Mouse (Mus musculus): ENCODE results near the gene Nectin2.

Gene Nectin2

DNA sequence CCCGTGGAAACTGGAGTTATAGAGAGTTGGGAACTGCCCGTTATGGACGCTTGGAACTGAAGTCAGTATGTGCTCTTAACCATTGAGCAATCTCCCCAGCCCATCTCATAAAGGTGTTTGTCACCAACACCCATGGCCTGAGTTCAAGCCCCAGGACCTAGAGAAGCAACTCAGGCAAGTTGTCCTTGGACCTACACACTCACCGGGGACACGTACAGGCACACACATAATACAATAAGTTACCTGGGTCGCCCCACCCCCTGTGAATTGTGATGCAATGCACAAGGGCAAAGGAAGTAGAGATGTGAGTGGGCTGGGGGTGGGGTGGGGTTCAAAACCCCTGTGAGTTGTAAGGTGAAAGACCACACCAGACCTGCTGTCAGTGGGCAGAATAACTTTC, 63.8 kb downstream of the Nectin2 start:
- no peak for DNase-seq (ENCODE audit: low spot score)

DNA sequence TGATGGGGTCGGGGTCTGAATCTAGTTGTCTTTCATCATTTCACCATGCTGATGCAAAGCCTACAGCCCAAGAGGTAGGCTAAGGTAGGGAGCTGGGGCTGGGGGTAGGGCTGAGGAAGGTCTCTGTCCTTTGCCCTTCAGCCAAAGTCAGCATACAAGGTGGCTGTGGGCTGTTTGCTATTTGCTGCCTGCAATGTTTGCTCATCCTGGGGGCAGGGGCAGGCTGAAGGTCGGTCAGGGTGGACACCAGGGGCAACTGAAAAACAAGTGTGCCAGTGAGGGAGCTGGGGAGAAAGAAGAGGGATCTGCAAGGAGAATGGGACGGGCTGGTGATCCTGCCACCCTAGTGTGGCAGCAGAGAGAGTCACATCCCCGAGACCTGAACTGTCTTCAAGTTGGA, 64.9 kb downstream of the Nectin2 start:
- no peak for DNase-seq (ENCODE audit: low spot score)

DNA sequence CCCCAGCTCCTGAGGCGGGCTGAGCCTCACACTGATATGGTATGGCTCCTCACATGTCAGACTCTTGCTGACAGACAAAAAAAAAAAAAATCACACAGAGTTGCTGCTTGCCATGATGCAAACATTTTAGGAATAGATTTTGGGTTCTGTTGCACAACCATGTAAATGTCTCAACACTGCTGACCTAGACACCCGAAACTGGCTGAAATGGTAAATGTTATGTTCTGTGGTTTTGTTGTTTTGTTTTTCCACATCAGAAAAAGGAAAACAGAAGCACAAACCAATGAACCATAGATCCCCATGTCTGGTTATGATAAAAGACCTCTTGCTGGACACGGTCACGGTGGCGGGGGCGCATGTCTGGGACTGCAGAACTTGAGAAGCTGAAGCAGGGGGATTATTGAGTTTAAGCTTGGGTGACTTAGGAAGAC, 66.5 kb downstream of the Nectin2 start:
- peak; percentile 57 for DNase-seq (ENCODE audit: low spot score)

DNA sequence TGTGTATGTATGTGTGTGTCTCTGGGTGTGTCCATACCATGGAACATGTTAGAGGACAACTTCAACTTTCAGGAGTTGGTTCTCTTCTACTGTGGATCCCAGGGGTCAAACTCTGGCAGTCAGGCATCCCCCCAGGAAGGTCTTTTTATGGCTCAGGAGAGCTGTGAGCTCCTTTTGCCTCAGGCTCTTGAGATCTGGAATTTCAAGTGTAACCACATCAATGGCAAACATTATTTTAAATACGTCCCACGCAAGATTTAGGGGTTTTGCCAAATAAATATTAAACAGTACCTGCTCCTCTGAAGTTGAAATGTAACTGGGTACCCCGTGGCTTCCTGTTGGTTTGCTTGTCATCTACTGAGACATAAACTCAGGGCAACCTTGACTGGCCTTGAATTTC, 67.3 kb downstream of the Nectin2 start:
- no peak for DNase-seq (ENCODE audit: low spot score)

DNA sequence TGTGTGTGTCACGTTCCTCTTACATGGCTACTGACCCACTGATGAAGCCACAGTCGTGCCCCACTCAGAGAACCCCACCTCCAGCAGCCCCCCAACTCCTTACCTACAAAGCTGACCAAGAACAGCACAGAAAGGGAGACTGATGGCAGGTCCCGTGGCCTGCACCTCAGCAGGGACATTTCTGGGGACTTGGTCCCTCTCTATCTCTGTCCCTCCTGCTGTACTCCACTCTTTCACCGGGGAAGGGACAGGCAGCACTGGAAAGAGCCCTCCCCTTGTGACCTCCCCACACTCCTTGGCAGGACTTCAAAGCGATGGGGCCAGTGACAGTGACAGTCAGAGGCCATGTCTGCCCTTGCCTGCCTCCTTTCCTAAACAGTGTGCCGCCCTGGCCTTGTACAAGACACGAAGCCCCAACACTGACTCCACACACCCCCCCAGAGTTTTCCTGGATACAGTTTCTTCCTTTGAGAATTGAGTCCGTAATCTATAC, 69.0 kb downstream of the Nectin2 start, which contains the start of the genes Gm44805 and Apoc4:
Gene Gm44805, minus strand, starts transcription at position 222 of the 493 bp plus-strand sequence.
Gene Apoc4, minus strand, starts transcription at position 278 of the 493 bp plus-strand sequence.
- no peak for DNase-seq (ENCODE audit: low spot score)

DNA sequence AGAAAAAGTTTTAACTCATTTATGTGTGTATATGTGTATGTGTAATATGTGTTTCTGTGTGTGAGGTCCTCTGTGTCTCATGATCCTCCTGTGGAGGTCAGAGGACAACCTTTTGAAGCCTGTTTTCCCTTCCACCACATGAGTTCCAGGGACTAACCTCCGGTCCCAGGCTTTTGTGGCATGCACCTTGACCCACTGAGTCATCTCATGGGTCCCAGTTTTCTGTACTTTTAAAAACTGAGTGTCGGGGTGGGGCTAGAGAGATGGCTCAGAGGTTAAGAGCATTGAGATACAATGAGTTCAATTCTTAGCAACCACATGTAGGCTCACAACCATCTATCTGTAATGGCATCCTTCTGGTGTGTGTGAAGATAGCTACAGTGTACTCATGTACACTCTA, 69.6 kb downstream of the Nectin2 start:
- no peak for DNase-seq (ENCODE audit: low spot score)

DNA sequence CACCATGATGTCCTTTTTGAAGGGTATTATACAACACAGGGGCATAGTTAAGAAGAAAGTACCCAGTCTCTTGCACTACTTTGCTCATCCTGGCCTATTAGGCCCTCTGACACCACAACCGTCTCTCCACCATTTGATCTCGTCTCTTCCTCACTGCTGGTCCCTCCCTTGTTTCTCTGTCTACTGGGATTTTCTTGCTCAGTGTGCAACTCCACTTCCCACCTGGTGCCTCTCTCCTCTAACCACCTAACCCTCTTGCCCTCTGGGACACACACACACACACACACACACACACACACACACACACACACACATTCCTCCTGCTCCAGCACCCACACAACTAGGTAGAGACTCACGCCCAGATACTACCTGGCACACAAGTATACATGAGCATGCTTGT, 71.4 kb downstream of the Nectin2 start:
- DNase-seq (ENCODE audit: low spot score) = no peak

DNA sequence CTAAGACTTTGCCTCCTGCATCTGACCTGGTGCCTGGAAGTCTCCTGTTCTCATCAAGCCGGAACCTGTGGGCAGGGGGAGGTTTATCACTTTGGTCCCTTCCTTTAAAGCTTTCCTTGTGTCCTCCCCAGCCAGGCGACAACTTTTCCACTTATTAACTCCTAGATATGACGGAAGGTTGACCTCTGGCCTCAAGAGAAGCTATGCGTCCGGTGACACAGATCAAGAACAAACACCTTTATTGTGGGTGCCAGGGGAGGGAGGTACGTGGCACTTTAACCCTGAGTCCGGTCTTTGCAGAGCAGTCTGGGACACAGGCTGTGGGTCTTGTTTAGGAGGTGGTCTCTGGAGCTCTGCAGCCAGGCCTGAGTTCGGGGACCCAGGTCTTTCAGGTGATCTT, 72.4 kb downstream of the Nectin2 start, which contains the start of gene Apoc2:
Gene Apoc2, minus strand, starts transcription at position 70 of the 400 bp plus-strand sequence.
- no peak for DNase-seq (ENCODE audit: low spot score)

DNA sequence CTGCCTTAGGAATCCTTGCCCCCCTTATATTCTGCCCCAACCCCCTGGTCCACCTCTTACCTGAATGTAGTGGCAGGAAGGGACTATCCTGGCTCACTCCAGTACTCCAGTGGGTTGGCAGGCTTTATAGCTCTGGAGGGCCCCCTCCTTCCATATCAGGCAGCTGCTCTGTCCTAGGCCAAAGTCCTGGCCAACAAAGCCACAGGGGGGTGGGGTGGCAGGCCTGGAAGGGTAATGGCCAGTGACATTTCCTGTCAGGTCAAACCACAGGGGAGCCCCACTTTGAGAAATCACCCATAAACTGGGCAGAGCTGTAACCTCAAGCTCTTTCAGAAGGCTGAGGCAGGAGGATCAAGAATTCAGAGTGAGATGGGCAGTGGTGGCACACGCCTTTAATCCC, 73.6 kb downstream of the Nectin2 start:
- DNase-seq (ENCODE audit: low spot score) = no peak

DNA sequence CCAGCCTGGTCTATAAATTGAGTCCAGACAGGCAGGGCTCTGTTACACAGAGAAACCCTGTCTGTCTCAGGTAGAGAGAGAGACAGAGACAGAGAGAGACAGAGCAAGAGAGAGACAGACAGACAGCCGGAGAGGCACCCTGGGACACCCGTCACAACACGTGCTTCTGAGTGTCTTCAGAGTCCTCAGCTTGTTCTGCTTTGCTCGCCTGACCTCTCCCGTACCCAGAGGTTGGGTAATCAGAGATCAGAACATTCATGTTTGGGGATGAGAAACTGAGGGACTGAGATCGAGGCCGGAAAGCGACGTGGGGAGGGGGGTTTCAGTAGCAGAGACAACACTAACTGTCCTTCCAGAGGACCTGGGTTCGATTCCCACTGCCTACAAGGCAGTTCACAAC, 74.5 kb downstream of the Nectin2 start:
- DNase-seq (ENCODE audit: low spot score) = peak; percentile 43

DNA sequence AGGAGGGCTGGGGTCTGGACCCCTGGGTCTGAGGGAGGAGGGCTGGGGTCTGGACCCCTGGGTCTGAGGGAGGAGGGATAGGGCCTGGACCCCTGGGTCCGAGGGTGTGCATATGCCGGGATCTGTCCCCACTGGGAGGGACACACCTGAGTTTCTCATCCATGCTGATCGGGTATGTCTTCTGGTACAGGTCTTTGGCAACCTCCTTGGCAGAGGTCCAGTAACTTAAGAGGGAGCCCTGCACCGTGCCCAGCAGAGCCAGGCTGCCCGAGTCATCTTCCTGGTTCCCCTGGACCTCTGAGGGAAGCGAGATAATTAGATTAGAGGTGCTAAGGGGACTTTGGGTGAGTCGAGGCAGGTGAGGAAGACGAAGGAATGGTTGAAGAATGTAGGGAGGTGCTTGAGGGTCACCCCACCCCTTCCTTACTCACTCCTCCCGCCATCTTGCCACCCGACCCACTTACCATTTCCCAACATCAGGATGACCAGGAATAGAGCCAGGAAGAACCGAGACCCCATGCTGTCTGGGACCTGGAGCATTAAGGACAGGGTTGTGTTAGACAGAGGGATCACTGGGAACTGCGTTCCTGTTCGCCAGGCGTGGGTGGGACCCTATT, 77.1 kb downstream of the Nectin2 start:
- no peak for DNase-seq (ENCODE audit: low spot score)

DNA sequence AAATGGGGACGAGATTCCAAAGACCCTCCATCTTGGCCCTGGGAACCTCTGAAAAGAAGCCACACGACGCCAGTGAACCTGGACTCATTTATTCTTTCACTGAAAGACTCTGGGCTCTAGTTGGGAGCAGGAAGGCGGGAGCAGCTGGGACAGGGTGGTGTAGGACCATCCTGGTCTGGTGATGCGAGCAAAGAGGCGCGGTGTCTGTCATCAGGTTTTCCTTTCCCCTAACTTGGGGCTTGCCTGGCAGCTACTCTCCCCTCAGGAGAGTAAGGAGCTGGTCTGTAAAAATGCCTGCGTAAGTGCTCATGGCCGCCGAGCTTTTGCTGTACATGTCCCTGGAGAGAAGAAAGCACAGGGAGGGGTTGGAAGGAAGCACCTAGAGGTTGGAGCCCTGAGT, 78.8 kb downstream of the Nectin2 start:
- DNase-seq (ENCODE audit: low spot score) = no peak

DNA sequence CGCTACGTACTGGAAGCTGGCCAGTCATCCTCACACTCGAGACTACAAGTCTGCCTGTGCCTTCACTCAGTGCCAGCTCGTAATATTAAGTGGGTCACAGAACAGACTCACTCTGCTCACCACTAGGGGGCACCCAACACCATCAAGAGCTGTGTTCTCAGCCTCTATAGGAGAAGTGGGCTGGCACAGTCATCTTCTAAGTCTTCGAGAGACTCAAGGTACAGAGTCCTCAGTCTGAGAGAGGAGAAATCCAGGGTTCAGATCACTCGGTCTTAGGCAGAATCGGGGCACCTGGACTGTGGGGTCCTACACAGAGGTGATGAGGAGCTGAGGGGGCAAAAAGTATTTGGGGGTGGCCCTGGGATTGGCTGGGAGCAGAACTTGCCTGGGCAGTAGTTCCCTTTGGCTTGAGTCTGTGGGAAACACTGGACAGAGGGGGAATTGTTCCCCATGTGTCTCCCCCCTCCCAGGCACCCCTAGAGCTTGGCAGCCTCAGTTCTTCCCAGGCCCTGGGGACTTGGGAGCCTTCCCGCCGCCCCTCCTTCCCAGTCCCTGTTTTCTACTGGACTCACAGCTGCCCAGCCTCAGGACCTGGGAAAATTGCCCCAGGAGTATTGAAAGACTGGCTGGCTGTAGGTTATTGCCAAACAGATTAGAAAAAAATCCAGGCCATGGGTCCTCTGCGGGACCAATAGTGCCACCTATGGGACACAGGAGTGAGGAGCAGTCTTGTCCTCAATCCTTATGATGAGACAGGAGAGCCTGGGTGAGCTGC, 81.1 kb downstream of the Nectin2 start:
- peak; percentile 97 for DNase-seq (ENCODE audit: low spot score)

DNA sequence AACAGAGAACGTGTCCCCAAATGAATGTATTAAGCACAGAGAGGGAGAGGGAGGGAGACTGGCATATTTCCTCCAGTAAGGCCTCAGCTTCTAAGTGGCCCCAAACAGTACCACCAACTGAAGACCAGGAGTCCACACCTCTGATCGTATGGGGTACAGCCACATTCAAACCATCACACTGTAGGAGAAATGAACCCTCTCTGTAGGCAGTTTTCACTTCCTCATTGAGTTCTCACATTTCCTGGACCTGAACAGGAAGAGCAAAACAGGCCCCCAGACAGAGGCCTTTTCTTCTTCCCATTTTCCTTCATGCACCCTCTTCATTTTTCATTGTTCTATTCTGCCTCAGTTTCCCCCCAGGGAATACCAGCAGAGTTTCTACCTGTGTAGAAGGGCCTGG, 82.8 kb downstream of the Nectin2 start:
- no peak for DNase-seq (ENCODE audit: low spot score)

DNA sequence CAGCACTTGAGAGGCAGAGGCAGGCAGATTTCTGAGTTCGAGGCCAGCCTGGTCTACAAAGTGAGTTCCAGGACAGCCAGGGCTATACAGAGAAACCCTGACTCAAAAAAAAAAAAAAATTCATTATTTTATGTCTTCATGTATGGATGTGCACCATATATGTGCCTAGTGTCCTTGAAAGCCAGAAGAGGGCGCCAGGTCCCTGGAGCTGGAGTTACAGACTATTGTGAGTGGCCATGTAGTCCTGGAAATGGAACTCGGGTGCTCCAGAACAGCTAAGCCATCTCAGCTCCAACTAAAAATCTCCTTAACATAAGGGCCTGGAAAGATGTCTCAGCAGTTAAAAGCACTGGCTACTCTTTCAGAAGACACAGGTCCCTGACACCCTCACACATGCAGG, 83.5 kb downstream of the Nectin2 start:
- DNase-seq (ENCODE audit: low spot score) = peak; percentile 14
